Mouse (Mus musculus) left cerebral cortex, postnatal 10 days (tissue): ENCODE measurements around the gene Sec14l5. TPM values are rescaled to one million over a fixed set of nuclear protein-coding genes. Genes with fewer than 3 reads are reported as not detected.

Experiments
- DNase-seq, 2 experiments: peaks; one replicate each; pipeline ENCODE4 v3.0.0; 2021 to 2022; ENCODE audit warnings: low spot score in 2 of 2, mixed read lengths in 1 of 2; ENCODE audit errors: extremely low spot score in 1 of 2
- intact Hi-C: fragments of 180-260 bp; cut with DNase I; formaldehyde crosslinking; loops from one replicate; pipeline ENCODE4 v1.15.1; 2025
- total RNA-seq, 2 experiments: library from RNA; stranded (reverse); gene quantifications; 2 replicates each; pipeline ENCODE4 v1.2.3; 2021

Gene Sec14l5
- total RNA-seq, 2 experiments from 2014 or later: 0.18 to 0.49 TPM

- DNase-seq: peak in 1 of 2 experiments; percentile 74
- intact Hi-C loops: loop anchor here (5.0 to 10.0 kb wide), 2 partner anchors 92 to 169 kb away; partner anchors contain the start of gene Ubn1
Observed at GRCm38 (mm10) chr16:5146367-5147036, 407 bp upstream of the Sec14l5 start.

- no peak for DNase-seq
- intact Hi-C loops: no loop called here
Observed at GRCm38 (mm10) chr16:5150544-5150943, 3.6 kb downstream of the Sec14l5 start.

GRCm38 (mm10) chr16:5153299-5154026, 6.6 kb downstream of the Sec14l5 start:
- DNase-seq: no peak
- intact Hi-C loops: no loop called here

GRCm38 (mm10) chr16:5155014-5155413, 8.1 kb downstream of the Sec14l5 start:
- intact Hi-C loops: no loop called here
- no peak for DNase-seq

GRCm38 (mm10) chr16:5156495-5156894, 9.6 kb downstream of the Sec14l5 start:
- intact Hi-C loops: no loop called here
- no peak for DNase-seq

- DNase-seq: no peak
- intact Hi-C loops: no loop called here
Observed at GRCm38 (mm10) chr16:5157113-5157512, 10.2 kb downstream of the Sec14l5 start.

GRCm38 (mm10) chr16:5159248-5159647, 12.3 kb downstream of the Sec14l5 start:
- DNase-seq: no peak

GRCm38 (mm10) chr16:5164327-5164726, 17.4 kb downstream of the Sec14l5 start:
- no peak for DNase-seq
- intact Hi-C loops: no loop called here

More at GRCm38 (mm10) chr16:5159248-5159647, 12.3 kb downstream of the Sec14l5 start:
- intact Hi-C loops: no loop called here

- intact Hi-C loops: no loop called here
- DNase-seq: no peak
Observed at GRCm38 (mm10) chr16:5168038-5168437, 21.1 kb downstream of the Sec14l5 start.

GRCm38 (mm10) chr16:5168829-5169228, 21.9 kb downstream of the Sec14l5 start:
- intact Hi-C loops: no loop called here

GRCm38 (mm10) chr16:5172636-5173035, 25.7 kb downstream of the Sec14l5 start:
- intact Hi-C loops: no loop called here
- DNase-seq: no peak

More at GRCm38 (mm10) chr16:5168829-5169228, 21.9 kb downstream of the Sec14l5 start:
- no peak for DNase-seq

GRCm38 (mm10) chr16:5183310-5183975, 36.5 kb downstream of the Sec14l5 start:
- peak in 1 of 2 experiments; percentile 40 for DNase-seq
- intact Hi-C loops: no loop called here

- DNase-seq: no peak
- intact Hi-C loops: no loop called here
Observed at GRCm38 (mm10) chr16:5184101-5184500, 37.2 kb downstream of the Sec14l5 start.

- intact Hi-C loops: no loop called here
- no peak for DNase-seq
Observed at GRCm38 (mm10) chr16:5184956-5185355, 38.0 kb downstream of the Sec14l5 start.

- intact Hi-C loops: no loop called here
- DNase-seq: no peak
Observed at GRCm38 (mm10) chr16:5185691-5186090, 38.8 kb downstream of the Sec14l5 start.

- intact Hi-C loops: no loop called here
- DNase-seq: no peak
Observed at GRCm38 (mm10) chr16:5186234-5186633, 39.3 kb downstream of the Sec14l5 start.

GRCm38 (mm10) chr16:5195080-5195479, 48.2 kb downstream of the Sec14l5 start:
- peak in 1 of 2 experiments; percentile 69 for DNase-seq
- intact Hi-C loops: no loop called here

- intact Hi-C loops: loop anchor here (5.0 to 10.0 kb wide), 2 partner anchors 40 to 262 kb away; no protein-coding TSS in a partner anchor
- peak; percentile 28 to 67 for DNase-seq
Observed at GRCm38 (mm10) chr16:5202681-5203080, 55.8 kb downstream of the Sec14l5 start.

GRCm38 (mm10) chr16:5203200-5203599, 56.3 kb downstream of the Sec14l5 start:
- intact Hi-C loops: loop anchor here (5.0 to 10.0 kb wide), 2 partner anchors 39 to 262 kb away; no protein-coding TSS in a partner anchor
- DNase-seq: peak in 1 of 2 experiments; percentile 43
